25 mouse cellular contexts compared by ENCODE assay signal in genomic region chr17:78292827-78293488, GRCm38 (mm10).
A peak's percentile ranks its signal among the peaks of the same experiment; 100 is the strongest.
DNase-seq lines count a peak whose midpoint lies in the region; TF ChIP-seq lines count a peak whose summit lies in the region.
"Had no signal": no experiment of that assay in that cellular context is flagged by ENCODE, and none has a peak within 500 bp of the region (broad histone marks: within the 10 kb centered on the region; RNA-seq: fewer than 3 reads in every experiment).

No protein-coding gene starts in this region.

- no peak for DNase-seq in gastrocnemius, adult 2 months
- no peak for DNase-seq in gastrocnemius, postnatal 25 days
- peak; percentile 61 for DNase-seq in layer of hippocampus, adult 9-11 months
- no peak for DNase-seq in layer of hippocampus, adult 11-12 months (ENCODE audit: low spot score)
- peak; percentile 57 for DNase-seq in CH12.LX (ENCODE audit: extremely low read depth)
- peak; percentile 61 for DNase-seq in brain, adult 2 months (ENCODE audit: low read depth, low spot score)
- DNase-seq in liver: no peak
- no peak for DNase-seq in layer of hippocampus, adult 9-10 months (ENCODE audit: low spot score)
- DNase-seq: adrenal gland, adult 8-10 months; adrenal gland, postnatal 14 days; adrenal gland, postnatal 36 days; cerebellum, adult 11 months; cerebellum, adult 18-20 months; cerebellum, adult 8-10 months; cerebellum, adult 9-11 months; cerebellum, postnatal 14 days; cerebellum, postnatal 36 days; embryo, embryonic 11 days; forebrain, postnatal 0 days had no signal

- dilution Hi-C loops in CH12.LX (cut with MboI; ENCODE audit: extremely low pct_ligation_motif_present, extremely low pct_unique_long_range_greater_than_20kb, low sequenced_read_pairs): no loop called here

- no peak for TF ChIP-seq CTCF in gastrocnemius, adult 2 months (IDR thresholded peaks at IDR 0.05)
- no peak for TF ChIP-seq CTCF in CH12.LX (conservative IDR thresholded peaks at IDR 0.05 in 1 of 2, IDR thresholded peaks at IDR 0.05 in 1 of 2; ENCODE audit: low read depth in 2 of 2, low read length in 2 of 2)

- H3K4me1 ChIP-seq in CH12.LX (ENCODE audit: control insufficient read depth in 1 of 2, insufficient read depth in 2 of 2): peaks cover 14 to 38% of the 10 kb centered on the region in 2 experiments
- H3K4me1 ChIP-seq: forebrain, embryonic 13.5 days; forebrain, embryonic 15.5 days had no signal

- H3K9ac ChIP-seq in CH12.LX (ENCODE audit: insufficient read depth, low read depth): no peak overlapping the region
- H3K9ac ChIP-seq: embryonic facial prominence, embryonic 13.5 days; embryonic facial prominence, embryonic 15.5 days; forebrain, embryonic 13.5 days; forebrain, embryonic 15.5 days; forebrain, postnatal 0 days had no signal

- peak; percentile 19 for TF ChIP-seq RAD21 in CH12.LX (IDR thresholded peaks at IDR 0.05; ENCODE audit: low read depth, low read length)

- no peaks in the 10 kb centered on the region for H3K9me3 ChIP-seq in CH12.LX (replicated peaks; ENCODE audit: low read length)
- H3K9me3 ChIP-seq: embryonic facial prominence, embryonic 13.5 days; embryonic facial prominence, embryonic 15.5 days; forebrain, embryonic 13.5 days; forebrain, embryonic 15.5 days; G1E had no signal

- intact Hi-C loops in gastrocnemius, adult 2 months (cut with DNase I): loop anchor here (2.0 kb wide), 1 partner anchor 92 kb away; the partner anchor contains the start of gene Crim1

- no peaks in the 10 kb centered on the region; the same call in 1 of the 2 replicates for H3K79me2 ChIP-seq in CH12.LX (replicated peaks; ENCODE audit: control insufficient read depth, extremely low read depth, insufficient read depth, poor library complexity, severe bottlenecking)

- in situ Hi-C loops in CH12.LX (cut with MboI; ENCODE audit: low pct_ligation_motif_present, low pct_unique_long_range_greater_than_20kb, low sequenced_read_pairs): no loop called here

- H3K27ac ChIP-seq in gastrocnemius, adult 2 months: peak overlapping the region; percentile 61; the same call in 1 of the 2 replicates
- peak overlapping the region; percentile 48; the same call in 1 of the 2 replicates for H3K27ac ChIP-seq in CH12.LX (ENCODE audit: insufficient read depth, low read depth)
- H3K27ac ChIP-seq: embryonic facial prominence, embryonic 13.5 days; embryonic facial prominence, embryonic 15.5 days; forebrain, embryonic 13.5 days; forebrain, embryonic 15.5 days had no signal

- peak; percentile 87 for TF ChIP-seq EP300 in CH12.LX (IDR thresholded peaks at IDR 0.05; ENCODE audit: low read length)

- no peak for TF ChIP-seq POLR2A in CH12.LX (IDR thresholded peaks at IDR 0.05; ENCODE audit: low read depth, low read length)

- no peaks in the 10 kb centered on the region for H3K27me3 ChIP-seq in CH12.LX (replicated peaks)
- H3K27me3 ChIP-seq: embryonic facial prominence, embryonic 13.5 days; embryonic facial prominence, embryonic 15.5 days; forebrain, embryonic 13.5 days; forebrain, embryonic 15.5 days; Patski had no signal

- peaks cover 28 to 79% of the 10 kb centered on the region in 2 experiments for H3K36me3 ChIP-seq in CH12.LX (replicated peaks in 1 of 2; ENCODE audit: control insufficient read depth in 1 of 2, insufficient read depth in 1 of 2, low read length in 1 of 2)
- H3K36me3 ChIP-seq: embryonic facial prominence, embryonic 15.5 days; forebrain, embryonic 15.5 days had no signal

- peak overlapping the region; percentile 27 for H3K4me2 ChIP-seq in CH12.LX (ENCODE audit: insufficient read depth, low read depth, poor library complexity, severe bottlenecking)
- H3K4me2 ChIP-seq: embryonic facial prominence, embryonic 13.5 days; embryonic facial prominence, embryonic 15.5 days; forebrain, embryonic 13.5 days; forebrain, embryonic 15.5 days had no signal

- no peak overlapping the region for H3K4me3 ChIP-seq in gastrocnemius, adult 2 months
- H3K4me3 ChIP-seq in CH12.LX (replicated peaks in 1 of 3; ENCODE audit: low read depth in 2 of 3, low read length in 2 of 3, poor library complexity in 1 of 3): no peak overlapping the region
- H3K4me3 ChIP-seq: embryonic facial prominence, embryonic 13.5 days; embryonic facial prominence, embryonic 15.5 days; forebrain, embryonic 13.5 days; forebrain, embryonic 15.5 days had no signal

TF ChIP-seq in CH12.LX, 34 proteins besides CTCF, POLR2A, EP300 and RAD21:
- TF ChIP-seq JUN (IDR thresholded peaks at IDR 0.05; ENCODE audit: insufficient read depth, low read depth, low read length): peak; percentile 61
- no peak for TF ChIP-seq MAZ (IDR thresholded peaks at IDR 0.05; ENCODE audit: low read depth, low read length)
- TF ChIP-seq ELF1 (IDR thresholded peaks at IDR 0.05; ENCODE audit: low read depth, low read length): no peak
- no peak for TF ChIP-seq POLR2AphosphoS2 (IDR thresholded peaks at IDR 0.05; ENCODE audit: low read depth, low read length)
- TF ChIP-seq TBP (conservative IDR thresholded peaks at IDR 0.05; ENCODE audit: low read depth, low read length): no peak
- 0 out of 2 replicates have a peak, but pooled peaks have one; percentile 16 for TF ChIP-seq CHD2 (IDR thresholded peaks at IDR 0.05; ENCODE audit: low read length)
- TF ChIP-seq MAFK (IDR thresholded peaks at IDR 0.05; ENCODE audit: insufficient replicate concordance, low read length): 0 out of 2 replicates have a peak, but pooled peaks have one; percentile 2
- peak; percentile 88 for TF ChIP-seq IRF4 (IDR thresholded peaks at IDR 0.05; ENCODE audit: low read depth, low read length)
- no peak for TF ChIP-seq ZC3H11A (IDR thresholded peaks at IDR 0.05; ENCODE audit: low read depth, low read length)
- peak; percentile 75; the same call in 1 of the 2 replicates for TF ChIP-seq MEF2A (IDR thresholded peaks at IDR 0.05; ENCODE audit: borderline replicate concordance, low read depth, low read length)
- TF ChIP-seq RCOR1 (conservative IDR thresholded peaks at IDR 0.05; ENCODE audit: low read depth, low read length): 0 out of 2 replicates have a peak, but pooled peaks have one; percentile 34
- TF ChIP-seq SIN3A (IDR thresholded peaks at IDR 0.05; ENCODE audit: low read length): peak; percentile 70
- 0 out of 2 replicates have a peak, but pooled peaks have one; percentile 30 for TF ChIP-seq MYC (IDR thresholded peaks at IDR 0.05; ENCODE audit: low read depth, low read length)
- peak; percentile 75 for TF ChIP-seq JUND (conservative IDR thresholded peaks at IDR 0.05; ENCODE audit: low read depth, low read length)
- TF ChIP-seq KAT2A (IDR thresholded peaks at IDR 0.05; ENCODE audit: insufficient replicate concordance, low read length): no peak
- no peak for TF ChIP-seq USF1 (IDR thresholded peaks at IDR 0.05; ENCODE audit: low read depth, low read length)
- no peak for TF ChIP-seq PAX5 (IDR thresholded peaks at IDR 0.05; ENCODE audit: low read length)
- TF ChIP-seq BHLHE40 (IDR thresholded peaks at IDR 0.05; ENCODE audit: low read depth, low read length): peak; percentile 82
- peak; percentile 78 for TF ChIP-seq TCF12 (IDR thresholded peaks at IDR 0.05; ENCODE audit: low read depth, low read length)
- 0 out of 2 replicates have a peak, but pooled peaks have one; percentile 60 for TF ChIP-seq MXI1 (IDR thresholded peaks at IDR 0.05; ENCODE audit: low read depth, low read length)
- peak; percentile 76 for TF ChIP-seq ETS1 (conservative IDR thresholded peaks at IDR 0.05; ENCODE audit: low read depth, low read length)

Comparison
In these comparisons a context has a peak if more than half of its experiments do, and no peak if none do; other contexts are left out.
1. DNase-seq: peak in layer of hippocampus, adult 9-11 months (single experiment), CH12.LX (single experiment) and brain, adult 2 months (single experiment); none in gastrocnemius, adult 2 months (single experiment), gastrocnemius, postnatal 25 days (single experiment), layer of hippocampus, adult 11-12 months (single experiment), liver (single experiment) and layer of hippocampus, adult 9-10 months (single experiment).